Mouse (Mus musculus): Measurements from ENCODE around the gene Krt36.

GRCm38 (mm10) chr11:100102693-100103429, 2.6 kb downstream of the Krt36 start:
- TF ChIP-seq CTCF (IDR thresholded peaks at IDR 0.05 in 2 of 3, conservative IDR thresholded peaks at IDR 0.05 in 1 of 3; ENCODE audit: control insufficient read depth in 1 of 3, insufficient read depth in 1 of 3, low read depth in 2 of 3, low read length in 3 of 3, poor library complexity in 1 of 3, severe bottlenecking in 1 of 3) (no peak), USF2 (IDR thresholded peaks at IDR 0.05; ENCODE audit: borderline replicate concordance in 1 of 2, insufficient read depth in 1 of 2, low read depth in 1 of 2, low read length in 2 of 2) (no peak), ZNF384 (IDR thresholded peaks at IDR 0.05; ENCODE audit: low read depth, low read length) (no peak), MAZ (IDR thresholded peaks at IDR 0.05; ENCODE audit: low read depth, low read length) (no peak), MEF2A (IDR thresholded peaks at IDR 0.05; ENCODE audit: extremely low read depth, insufficient replicate concordance, low read depth, low read length, poor library complexity, severe bottlenecking) (no peak), JUND (IDR thresholded peaks at IDR 0.05; ENCODE audit: low read depth, low read length) (no peak), CHD2 (IDR thresholded peaks at IDR 0.05; ENCODE audit: low read length) (no peak)
